Mouse (Mus musculus): Measurements from ENCODE around the gene Dnajc1. TPM values are rescaled to one million over a fixed set of nuclear protein-coding genes. Genes with fewer than 3 reads are reported as not detected.

The Dnajc1 gene
- polyA plus RNA-seq, 1 experiment from 2014 or later: 32.9 TPM

- H3K9ac ChIP-seq: no peak overlapping the region
- H3K36me3 ChIP-seq: peaks cover 48% of the 10 kb centered on the region
- H3K9me3 ChIP-seq: no peaks in the 10 kb centered on the region
- WGBS: 58% methylated on average over 3 of the region's 3 CpGs
- H3K4me1 ChIP-seq: no peaks in the 10 kb centered on the region
- H3K27ac ChIP-seq: no peak overlapping the region
- no peak for ATAC-seq (ENCODE audit: borderline replicate concordance, extremely low read depth, low FRiP score, low TSS enrichment)
- no peak overlapping the region for H3K4me3 ChIP-seq
- H3K4me2 ChIP-seq: no peak overlapping the region
- H3K27me3 ChIP-seq: no peaks in the 10 kb centered on the region
Observed at GRCm38 (mm10) chr2:18217867-18218266, 174.8 kb downstream of the Dnajc1 start.

GRCm38 (mm10) chr2:18214031-18214430 lies 178.6 kb downstream of the Dnajc1 start:
- Histone ChIP-seq H3K4me3 (no peak overlapping the region), H3K9ac (no peak overlapping the region), H3K4me2 (no peak overlapping the region), H3K27me3 (no peaks in the 10 kb centered on the region), H3K27ac (no peak overlapping the region), H3K9me3 (no peaks in the 10 kb centered on the region), H3K36me3 (peaks cover 69% of the 10 kb centered on the region), H3K4me1 (no peaks in the 10 kb centered on the region)
- WGBS: 77% methylated on average over 2 of the region's 2 CpGs
- no peak for ATAC-seq (ENCODE audit: borderline replicate concordance, extremely low read depth, low FRiP score, low TSS enrichment)

DNA sequence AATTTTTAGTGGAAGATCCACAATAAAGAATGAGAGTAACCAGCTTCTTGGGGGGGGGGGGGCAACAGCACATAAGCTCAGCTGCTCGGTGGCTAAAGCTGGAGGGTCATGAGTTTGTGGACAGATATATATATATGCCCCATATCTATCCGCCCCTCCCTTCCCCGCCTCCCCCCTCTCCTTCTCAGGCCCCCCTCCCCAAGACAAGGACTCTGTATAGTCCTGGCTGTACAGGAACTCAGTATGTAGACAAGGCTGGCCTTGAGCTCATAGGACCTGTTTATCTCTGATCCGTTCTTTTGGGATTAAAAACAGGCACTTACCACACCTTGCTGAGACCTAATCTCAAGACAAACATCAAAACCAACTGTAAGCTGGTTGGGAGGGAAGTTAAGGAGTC lies 182.7 kb downstream of the Dnajc1 start:
- no peaks in the 10 kb centered on the region for H3K9me3 ChIP-seq
- no peak overlapping the region for H3K27ac ChIP-seq
- no peaks in the 10 kb centered on the region for H3K4me1 ChIP-seq
- H3K27me3 ChIP-seq: no peaks in the 10 kb centered on the region
- peaks cover 86% of the 10 kb centered on the region for H3K36me3 ChIP-seq
- no peak for ATAC-seq (ENCODE audit: borderline replicate concordance, extremely low read depth, low FRiP score, low TSS enrichment)
- 88% methylated on average over 4 of the region's 4 CpGs for WGBS
- H3K4me2 ChIP-seq: no peak overlapping the region
- H3K9ac ChIP-seq: no peak overlapping the region
- no peak overlapping the region for H3K4me3 ChIP-seq

GRCm38 (mm10) chr2:18209211-18209823 lies 183.3 kb downstream of the Dnajc1 start:
- no peak overlapping the region for H3K27ac ChIP-seq
- H3K36me3 ChIP-seq: peaks cover 83% of the 10 kb centered on the region
- no peaks in the 10 kb centered on the region for H3K4me1 ChIP-seq
- WGBS: 88% methylated on average over 7 of the region's 7 CpGs
- no peak overlapping the region for H3K9ac ChIP-seq
- no peak for ATAC-seq (ENCODE audit: borderline replicate concordance, extremely low read depth, low FRiP score, low TSS enrichment)
- H3K27me3 ChIP-seq: no peaks in the 10 kb centered on the region
- no peak overlapping the region for H3K4me2 ChIP-seq
- no peak overlapping the region for H3K4me3 ChIP-seq
- no peaks in the 10 kb centered on the region for H3K9me3 ChIP-seq

- no peak for ATAC-seq (ENCODE audit: borderline replicate concordance, extremely low read depth, low FRiP score, low TSS enrichment)
- H3K4me2 ChIP-seq: no peak overlapping the region
- no peak overlapping the region for H3K27ac ChIP-seq
- H3K4me1 ChIP-seq: no peaks in the 10 kb centered on the region
- 75% methylated on average over 6 of the region's 6 CpGs for WGBS
- no peak overlapping the region for H3K9ac ChIP-seq
- H3K36me3 ChIP-seq: peaks cover 80% of the 10 kb centered on the region
- no peaks in the 10 kb centered on the region for H3K9me3 ChIP-seq
- H3K27me3 ChIP-seq: no peaks in the 10 kb centered on the region
- H3K4me3 ChIP-seq: no peak overlapping the region
Observed at GRCm38 (mm10) chr2:18208578-18208977, 184.1 kb downstream of the Dnajc1 start.

DNA sequence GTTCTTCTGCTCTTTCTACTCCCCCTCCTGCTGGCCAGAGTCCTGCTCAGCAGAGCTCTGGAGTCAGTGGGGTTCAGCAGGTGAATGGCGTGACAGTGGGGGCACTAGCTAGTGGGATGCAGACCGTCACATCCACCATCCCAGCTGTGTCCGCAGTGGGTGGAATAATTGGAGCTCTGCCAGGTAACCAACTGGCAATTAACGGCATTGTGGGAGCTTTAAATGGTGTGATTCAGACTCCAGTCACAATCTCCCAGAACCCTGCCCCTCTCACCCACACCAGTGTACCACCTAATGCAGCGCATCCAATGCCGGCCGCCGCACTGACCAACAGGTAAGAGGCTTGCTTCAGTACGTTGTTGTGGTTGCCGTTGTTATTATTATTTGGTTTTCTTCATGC lies 185.8 kb downstream of the Dnajc1 start:
- H3K4me2 ChIP-seq: no peak overlapping the region
- no peaks in the 10 kb centered on the region for H3K4me1 ChIP-seq
- H3K4me3 ChIP-seq: no peak overlapping the region
- H3K36me3 ChIP-seq: peaks cover 74% of the 10 kb centered on the region
- H3K27me3 ChIP-seq: no peaks in the 10 kb centered on the region
- H3K9me3 ChIP-seq: no peaks in the 10 kb centered on the region
- ATAC-seq (ENCODE audit: borderline replicate concordance, extremely low read depth, low FRiP score, low TSS enrichment): no peak
- no peak overlapping the region for H3K27ac ChIP-seq
- WGBS: 79% methylated on average over 10 of the region's 10 CpGs
- no peak overlapping the region for H3K9ac ChIP-seq

DNA sequence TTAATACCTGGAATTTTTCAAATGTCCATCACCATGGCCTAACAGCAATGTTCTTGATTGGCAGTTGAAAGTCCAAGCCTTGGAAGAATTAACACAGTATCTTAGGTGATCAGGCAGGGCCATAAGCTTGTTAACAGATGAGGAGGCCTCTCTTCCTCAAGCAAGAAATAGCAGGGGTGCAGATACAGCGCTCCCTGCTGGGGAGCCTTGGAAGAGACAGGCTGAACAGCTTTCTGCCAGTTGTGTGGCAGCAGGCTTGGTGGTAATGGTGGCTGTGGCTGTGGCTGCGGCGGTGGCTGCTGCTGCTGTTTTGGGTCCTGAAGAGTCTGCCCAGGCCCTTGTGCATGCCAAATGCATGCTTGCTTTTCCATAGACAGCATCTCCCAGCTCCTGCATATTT lies 187.5 kb downstream of the Dnajc1 start:
- H3K36me3 ChIP-seq: peaks cover 65% of the 10 kb centered on the region
- H3K9me3 ChIP-seq: no peaks in the 10 kb centered on the region

DNA sequence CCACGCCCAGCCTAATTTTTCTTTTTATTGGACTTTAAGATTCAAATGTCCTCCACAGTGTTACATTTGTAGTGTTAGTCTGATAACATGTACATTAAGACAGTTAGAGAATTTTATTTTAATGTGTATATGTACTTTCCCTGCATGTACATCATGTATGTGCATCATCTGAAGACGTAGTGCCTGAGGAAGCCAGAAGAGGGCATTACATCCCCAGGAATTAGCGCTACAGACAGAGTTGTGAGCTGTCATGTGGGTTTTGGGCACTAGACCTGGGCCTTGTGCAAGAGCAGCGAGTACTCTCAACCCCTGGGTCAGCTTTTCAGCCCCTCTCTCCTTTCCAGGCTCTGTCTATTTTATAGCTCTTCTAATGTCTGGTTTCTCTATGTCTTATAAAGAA lies 189.7 kb downstream of the Dnajc1 start:
- Histone ChIP-seq H3K27ac (no peak overlapping the region), H3K27me3 (no peaks in the 10 kb centered on the region), H3K4me1 (no peaks in the 10 kb centered on the region), H3K4me3 (no peak overlapping the region), H3K9me3 (no peaks in the 10 kb centered on the region), H3K4me2 (no peak overlapping the region), H3K36me3 (peaks cover 56% of the 10 kb centered on the region), H3K9ac (no peak overlapping the region)
- no peak for ATAC-seq (ENCODE audit: borderline replicate concordance, extremely low read depth, low FRiP score, low TSS enrichment)
- 96% methylated on average over 4 of the region's 4 CpGs for WGBS

More for the DNA sequence above, 187.5 kb downstream of the Dnajc1 start:
- Histone ChIP-seq H3K27ac (no peak overlapping the region), H3K9ac (no peak overlapping the region), H3K4me1 (no peaks in the 10 kb centered on the region), H3K27me3 (no peaks in the 10 kb centered on the region), H3K4me2 (no peak overlapping the region), H3K4me3 (no peak overlapping the region)
- WGBS: 72% methylated on average over 3 of the region's 3 CpGs
- no peak for ATAC-seq (ENCODE audit: borderline replicate concordance, extremely low read depth, low FRiP score, low TSS enrichment)

- Histone ChIP-seq H3K9me3 (no peaks in the 10 kb centered on the region), H3K27me3 (no peaks in the 10 kb centered on the region), H3K9ac (no peak overlapping the region), H3K4me3 (no peak overlapping the region), H3K4me2 (no peak overlapping the region), H3K36me3 (peaks cover 55% of the 10 kb centered on the region), H3K4me1 (peaks cover 1% of the 10 kb centered on the region), H3K27ac (no peak overlapping the region)
- WGBS: 74% methylated on average over 1 of the region's 1 CpGs
- no peak for ATAC-seq (ENCODE audit: borderline replicate concordance, extremely low read depth, low FRiP score, low TSS enrichment)
Observed at GRCm38 (mm10) chr2:18201820-18202462, 190.7 kb downstream of the Dnajc1 start.

DNA sequence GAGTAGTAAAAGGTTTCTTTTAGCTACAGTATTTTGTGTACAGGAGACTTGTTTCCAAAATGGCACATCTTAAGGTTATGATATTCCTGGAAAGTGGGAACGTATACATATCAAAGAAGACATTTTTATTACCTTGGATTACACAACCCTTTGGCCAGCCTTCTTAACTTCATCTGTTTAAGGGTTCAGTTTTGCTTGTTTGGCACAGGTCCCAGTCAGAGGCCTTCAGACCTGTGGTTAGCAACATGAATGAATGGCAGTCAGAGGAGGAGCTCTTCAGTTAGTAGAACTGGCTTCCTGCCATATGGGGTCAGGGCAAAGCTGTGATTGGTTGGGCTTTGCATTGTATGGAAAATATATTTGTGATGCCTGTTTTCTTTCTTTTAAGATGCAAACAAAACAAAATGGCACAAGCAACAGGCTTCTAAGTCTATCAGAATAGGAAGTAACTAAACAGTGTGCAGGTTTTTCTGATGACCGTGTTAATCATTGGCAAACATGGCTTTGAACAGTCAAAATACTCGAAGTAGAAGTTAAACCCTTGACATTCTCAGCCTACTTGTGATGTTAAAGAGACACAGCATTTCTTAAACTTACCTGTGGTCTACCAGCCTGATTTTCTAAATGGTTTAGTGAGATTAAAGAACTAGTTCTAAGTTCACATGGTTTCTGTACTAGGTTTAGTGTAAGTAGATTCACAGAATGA lies 196.8 kb downstream of the Dnajc1 start:
- no peak overlapping the region for H3K4me3 ChIP-seq
- H3K4me2 ChIP-seq: no peak overlapping the region
- H3K9me3 ChIP-seq: no peaks in the 10 kb centered on the region
- H3K27me3 ChIP-seq: no peaks in the 10 kb centered on the region
- peak; percentile 92 for ATAC-seq (ENCODE audit: borderline replicate concordance, extremely low read depth, low FRiP score, low TSS enrichment)
- 36% methylated on average over 3 of the region's 3 CpGs for WGBS
- H3K36me3 ChIP-seq: peaks cover 28% of the 10 kb centered on the region; the same call in 1 of the 2 replicates
- peak overlapping the region; percentile 65 for H3K27ac ChIP-seq
- H3K4me1 ChIP-seq: peaks cover 8% of the 10 kb centered on the region
- H3K9ac ChIP-seq: no peak overlapping the region

DNA sequence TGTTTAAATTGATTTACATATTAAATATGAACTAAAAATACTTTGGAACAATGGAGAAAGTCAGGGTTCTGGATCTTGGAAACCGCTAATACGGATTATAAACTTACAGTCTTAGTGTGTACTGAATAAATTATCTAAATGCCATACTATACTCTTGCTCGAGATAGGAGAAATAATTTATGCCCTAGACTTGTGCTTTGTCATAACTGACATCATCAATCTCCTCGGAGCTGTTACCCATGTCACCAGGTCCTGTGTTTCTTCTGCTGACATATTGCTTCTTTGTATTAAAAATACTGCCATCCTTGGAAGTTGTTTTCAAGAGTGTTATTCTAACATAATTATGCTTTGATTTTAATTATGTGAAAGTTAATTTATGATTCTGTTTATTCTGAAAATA lies 197.3 kb downstream of the Dnajc1 start:
- Histone ChIP-seq H3K27me3 (no peaks in the 10 kb centered on the region), H3K4me1 (peaks cover 8% of the 10 kb centered on the region), H3K4me3 (no peak overlapping the region), H3K27ac (no peak overlapping the region), H3K9me3 (no peaks in the 10 kb centered on the region), H3K9ac (no peak overlapping the region), H3K4me2 (no peak overlapping the region), H3K36me3 (peaks cover 24% of the 10 kb centered on the region; the same call in 1 of the 2 replicates)
- 59% methylated on average over 4 of the region's 4 CpGs for WGBS
- ATAC-seq (ENCODE audit: borderline replicate concordance, extremely low read depth, low FRiP score, low TSS enrichment): no peak

DNA sequence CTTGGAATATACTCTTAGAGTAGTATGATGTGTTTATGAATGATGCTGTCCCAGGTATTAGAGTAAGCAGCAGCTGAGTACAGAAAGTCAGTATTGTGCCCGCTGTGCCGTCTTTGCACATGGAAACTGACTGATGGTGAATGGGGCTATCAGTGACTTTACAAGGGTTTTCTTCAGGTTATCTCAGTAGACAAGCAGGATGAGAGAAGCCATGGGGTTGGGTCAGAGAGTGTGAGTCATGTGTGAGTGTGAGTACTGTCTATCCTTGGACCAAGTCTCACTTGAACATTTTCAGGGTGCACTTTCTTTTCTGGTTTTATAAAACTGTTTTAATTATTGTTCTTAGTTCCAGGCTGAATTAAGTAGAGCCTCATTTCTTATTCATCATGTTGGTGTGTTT lies 204.3 kb downstream of the Dnajc1 start:
- no peak overlapping the region for H3K27ac ChIP-seq
- H3K27me3 ChIP-seq: no peaks in the 10 kb centered on the region
- WGBS: 93% methylated on average over 2 of the region's 2 CpGs
- no peak overlapping the region for H3K9ac ChIP-seq
- H3K9me3 ChIP-seq: no peaks in the 10 kb centered on the region
- H3K4me3 ChIP-seq: no peak overlapping the region
- ATAC-seq (ENCODE audit: borderline replicate concordance, extremely low read depth, low FRiP score, low TSS enrichment): no peak
- H3K4me2 ChIP-seq: no peak overlapping the region
- H3K36me3 ChIP-seq: peaks cover 44% of the 10 kb centered on the region
- no peaks in the 10 kb centered on the region for H3K4me1 ChIP-seq
